Mouse (Mus musculus): ENCODE data around the gene Rundc3a.

The Rundc3a gene

GRCm38 (mm10) chr11:102432896-102433295 lies 39.7 kb downstream of the Rundc3a start:
- no peak for DNase-seq (ENCODE audit: low read depth, low spot score)

GRCm38 (mm10) chr11:102433866-102434265 lies 40.7 kb downstream of the Rundc3a start:
- no peak for DNase-seq (ENCODE audit: low read depth, low spot score)

GRCm38 (mm10) chr11:102434406-102434805 lies 41.2 kb downstream of the Rundc3a start:
- DNase-seq (ENCODE audit: low read depth, low spot score), result peak; percentile 82

DNA sequence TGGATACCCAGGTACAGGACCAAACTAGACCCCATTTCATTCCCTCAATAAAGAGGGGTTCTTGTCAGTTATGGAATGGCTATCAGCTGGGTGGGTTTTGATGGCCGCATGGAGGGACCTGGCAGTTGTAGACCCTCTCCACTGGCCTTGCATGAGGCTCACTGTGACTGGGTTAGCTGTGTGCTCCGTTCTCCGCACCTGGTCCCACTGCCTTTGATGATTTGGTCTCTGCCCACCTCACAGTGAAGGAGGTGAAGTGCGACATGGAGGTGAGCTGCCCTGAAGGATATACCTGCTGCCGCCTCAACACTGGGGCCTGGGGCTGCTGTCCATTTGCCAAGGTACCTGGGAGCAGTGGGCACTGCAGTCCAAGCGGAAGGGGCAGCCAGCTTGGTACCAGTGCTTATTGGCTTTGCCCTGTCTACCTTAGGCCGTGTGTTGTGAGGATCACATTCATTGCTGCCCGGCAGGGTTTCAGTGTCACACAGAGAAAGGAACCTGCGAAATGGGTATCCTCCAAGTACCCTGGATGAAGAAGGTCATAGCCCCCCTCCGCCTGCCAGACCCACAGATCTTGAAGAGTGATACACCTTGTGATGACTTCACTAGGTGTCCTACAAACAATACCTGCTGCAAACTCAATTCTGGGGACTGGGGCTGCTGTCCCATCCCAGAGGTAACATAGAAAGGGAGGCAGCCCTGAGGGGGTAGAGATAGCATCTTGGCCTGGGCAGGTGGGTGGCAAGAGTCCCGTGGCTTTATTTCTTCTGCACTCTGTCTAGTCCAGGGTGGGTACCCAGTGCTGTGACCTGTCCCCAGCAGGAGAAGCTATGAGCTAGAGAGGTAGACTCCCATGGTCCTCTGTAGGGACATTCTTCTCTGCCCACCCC lies 41.9 kb downstream of the Rundc3a start:
- DNase-seq (ENCODE audit: low read depth, low spot score), result no peak

GRCm38 (mm10) chr11:102435754-102436470 lies 42.7 kb downstream of the Rundc3a start:
- no peak for DNase-seq (ENCODE audit: low read depth, low spot score)

DNA sequence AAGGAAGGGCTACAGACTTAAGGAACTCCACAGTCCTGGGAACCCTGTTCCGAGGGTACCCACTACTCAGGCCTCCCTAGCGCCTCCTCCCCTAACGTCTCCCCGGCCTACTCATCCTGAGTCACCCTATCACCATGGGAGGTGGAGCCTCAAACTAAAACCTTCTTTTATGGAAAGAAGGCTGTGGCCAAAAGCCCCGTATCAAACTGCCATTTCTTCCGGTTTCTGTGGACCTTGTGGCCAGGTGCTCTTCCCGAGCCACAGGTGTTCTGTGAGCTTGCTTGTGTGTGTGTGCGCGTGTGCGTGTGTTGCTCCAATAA lies 43.2 kb downstream of the Rundc3a start:
- DNase-seq (ENCODE audit: low read depth, low spot score), result no peak

DNA sequence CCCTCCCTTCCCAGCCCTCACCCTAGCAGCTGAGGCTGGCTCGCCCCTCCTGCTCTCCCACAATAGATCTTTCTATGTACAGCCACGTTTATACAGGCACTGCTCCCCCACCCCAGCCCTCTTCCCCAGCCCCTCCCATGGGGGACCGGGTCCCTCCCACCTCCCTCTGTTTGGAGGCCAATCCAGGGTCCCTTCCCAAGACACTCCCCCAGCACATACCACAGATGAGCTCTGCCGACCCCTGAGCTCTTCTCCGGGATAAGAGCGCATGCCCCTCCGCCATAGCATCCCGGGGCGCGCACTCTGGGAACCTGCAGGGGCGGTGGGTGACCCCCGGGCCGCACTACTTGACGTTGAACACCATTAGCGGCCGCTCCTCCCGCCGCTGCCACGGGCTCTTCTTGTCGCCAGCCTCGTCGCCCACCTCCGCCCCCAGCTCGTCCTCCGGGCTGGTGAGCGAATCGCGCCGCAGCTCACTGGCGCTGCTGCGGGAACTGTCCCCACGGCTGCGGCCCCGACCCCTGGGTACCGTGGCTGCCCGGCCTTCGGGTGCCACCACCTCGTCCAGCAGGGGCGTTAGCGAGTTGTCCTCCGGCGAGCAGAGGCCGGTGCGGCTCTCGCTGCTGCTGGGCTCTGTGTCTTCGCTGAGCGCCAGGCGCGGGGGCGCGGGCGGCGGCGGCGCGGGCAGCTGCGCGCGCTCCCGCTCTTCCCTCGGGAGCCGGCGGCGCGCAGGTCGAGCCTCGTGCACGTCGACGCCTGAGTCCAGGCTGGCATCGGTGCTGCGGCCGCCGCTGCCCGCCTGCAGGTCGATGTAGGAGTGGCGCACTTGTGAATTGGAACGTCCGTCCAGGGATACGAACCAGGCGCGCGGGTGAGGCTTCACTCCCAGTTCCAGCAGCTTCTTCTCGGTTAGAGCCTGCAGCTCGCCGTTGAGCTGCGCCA lies 44.2 kb downstream of the Rundc3a start:
- no peak for DNase-seq (ENCODE audit: low read depth, low spot score)

DNA sequence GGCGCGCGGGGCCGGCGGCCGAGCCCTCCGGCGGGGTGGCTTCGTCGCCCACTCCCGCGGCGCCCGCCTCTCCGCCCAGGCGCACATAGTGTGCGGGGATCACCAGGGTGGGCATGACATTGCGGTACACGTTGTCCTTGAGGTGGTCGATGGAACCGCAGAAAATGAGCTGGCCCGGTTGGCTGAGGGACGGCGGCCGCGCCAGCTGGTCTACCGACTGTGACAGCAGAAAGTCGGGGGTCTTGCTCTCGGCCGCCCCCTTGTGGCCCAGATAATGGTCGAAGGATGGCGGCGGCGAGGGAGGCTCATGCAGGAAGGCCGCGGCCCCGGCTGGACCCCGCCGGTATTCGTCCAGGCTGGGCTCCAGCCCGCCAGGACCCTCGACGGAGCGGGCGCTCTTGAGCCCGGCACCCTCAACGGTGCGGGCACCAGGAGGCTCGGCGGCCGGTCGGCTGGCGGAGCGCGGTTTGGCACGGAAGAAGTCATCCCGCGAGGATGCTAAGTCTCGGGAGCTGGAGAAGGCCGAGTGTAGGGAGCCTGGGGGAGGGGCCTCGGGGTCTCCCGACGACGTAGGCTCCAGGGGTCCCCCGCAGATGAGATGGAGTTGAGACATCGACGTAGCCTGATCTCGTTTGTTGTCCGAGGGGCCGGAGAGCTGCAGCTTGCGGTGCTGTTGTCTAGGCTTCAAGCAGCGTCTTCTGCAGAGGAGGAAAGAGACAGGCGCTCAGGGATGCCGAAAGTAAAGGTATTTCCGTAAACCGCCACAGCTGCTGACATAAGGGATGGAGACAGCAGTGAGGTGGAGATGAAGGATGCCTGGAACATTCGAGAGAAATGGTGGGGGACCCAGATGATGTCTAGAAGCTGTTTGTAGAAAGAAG lies 45.2 kb downstream of the Rundc3a start:
- DNase-seq (ENCODE audit: low read depth, low spot score), result no peak

DNA sequence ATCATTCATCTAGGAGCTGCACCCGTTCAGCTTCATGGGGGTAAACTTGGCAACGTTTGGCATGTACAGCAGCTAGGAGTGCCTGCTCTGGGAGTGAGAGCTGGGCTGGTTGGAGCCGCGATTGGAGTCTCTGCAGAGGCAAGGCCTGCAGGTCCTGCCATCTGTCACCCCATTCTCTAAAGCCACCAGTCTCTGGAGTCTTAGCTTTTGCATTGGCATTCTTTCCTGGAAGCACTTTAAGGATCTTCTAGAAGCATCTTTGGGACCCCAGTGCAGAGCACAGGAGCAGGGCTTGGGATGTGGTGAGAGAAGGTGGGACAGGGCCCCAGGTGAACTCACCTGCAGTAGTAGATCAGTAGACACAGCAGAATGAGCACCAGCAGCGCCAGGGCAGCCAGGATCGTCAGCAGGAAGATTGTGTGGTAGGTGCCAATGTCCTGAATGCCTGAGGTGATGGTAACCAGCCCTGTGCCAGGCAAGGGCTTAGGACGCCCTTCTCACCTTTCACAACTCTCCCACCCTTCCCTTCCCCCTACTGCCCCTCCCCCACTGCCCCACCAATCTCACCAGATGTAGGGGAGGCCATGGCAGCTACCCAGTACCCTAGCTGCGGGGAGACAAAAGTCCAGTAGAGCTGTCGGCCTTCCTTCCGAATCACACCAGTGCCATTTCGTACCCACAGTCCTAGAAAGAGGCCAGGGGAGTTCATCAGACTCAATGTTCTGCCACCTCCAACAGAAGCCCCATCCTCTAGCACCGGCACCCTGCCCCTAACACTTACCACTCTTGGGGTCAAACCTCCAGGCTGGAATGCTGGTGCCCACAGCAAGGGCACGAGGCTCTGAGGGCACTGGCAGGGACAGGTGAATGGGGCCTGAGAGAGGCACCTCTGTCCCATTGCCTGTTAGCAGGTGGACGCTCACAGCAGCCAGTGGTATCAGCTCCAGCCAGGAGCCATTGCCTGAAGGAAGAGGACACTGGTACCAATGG lies 46.2 kb downstream of the Rundc3a start:
- no peak for DNase-seq (ENCODE audit: low read depth, low spot score)

DNA sequence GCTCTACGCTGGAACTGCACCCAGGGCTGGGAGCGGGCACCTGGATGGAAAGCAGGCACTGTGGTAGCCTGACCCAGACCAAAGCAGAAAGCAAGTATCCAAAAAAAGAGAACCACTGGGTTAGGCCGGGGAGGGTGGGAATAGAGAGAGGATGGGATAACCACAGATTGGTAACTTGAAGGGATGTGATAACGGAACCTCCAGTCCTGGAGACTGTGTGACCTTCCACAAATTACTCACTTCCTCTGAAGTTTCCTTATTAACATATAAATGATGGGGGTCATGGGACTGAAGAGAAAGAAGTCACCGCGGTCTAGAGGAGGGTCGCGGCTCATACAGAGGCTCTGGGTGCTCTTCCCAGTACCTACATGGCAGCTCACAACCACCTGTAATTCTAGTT lies 47.1 kb downstream of the Rundc3a start:
- DNase-seq (ENCODE audit: low read depth, low spot score), result no peak

GRCm38 (mm10) chr11:102441434-102441833 lies 48.2 kb downstream of the Rundc3a start:
- DNase-seq (ENCODE audit: low read depth, low spot score), result no peak

- no peak for DNase-seq (ENCODE audit: low read depth, low spot score)
Measured at GRCm38 (mm10) chr11:102442089-102442488, 48.9 kb downstream of the Rundc3a start.

DNA sequence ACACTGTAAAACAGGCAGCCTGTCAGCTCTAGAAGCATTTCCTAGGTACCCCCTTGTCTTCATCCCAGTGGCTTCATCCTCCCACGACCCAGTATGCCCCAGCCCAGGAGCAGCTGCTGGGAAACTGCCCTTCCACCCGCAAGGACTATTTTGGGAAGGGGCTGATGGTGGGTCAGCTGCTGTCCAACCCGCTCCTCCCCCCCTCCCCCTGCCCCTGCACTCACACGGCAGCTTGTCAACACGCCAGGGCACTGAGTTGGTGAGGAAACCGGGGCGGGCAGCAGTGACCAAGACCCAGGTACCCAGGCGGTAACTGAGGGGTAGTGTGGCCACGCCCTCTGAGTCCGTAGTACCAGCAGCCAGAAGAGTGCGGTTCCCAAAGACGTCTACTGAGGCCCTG lies 50.5 kb downstream of the Rundc3a start:
- no peak for DNase-seq (ENCODE audit: low read depth, low spot score)

- DNase-seq (ENCODE audit: low read depth, low spot score), result no peak
Measured at GRCm38 (mm10) chr11:102444321-102444720, 51.1 kb downstream of the Rundc3a start.

DNA sequence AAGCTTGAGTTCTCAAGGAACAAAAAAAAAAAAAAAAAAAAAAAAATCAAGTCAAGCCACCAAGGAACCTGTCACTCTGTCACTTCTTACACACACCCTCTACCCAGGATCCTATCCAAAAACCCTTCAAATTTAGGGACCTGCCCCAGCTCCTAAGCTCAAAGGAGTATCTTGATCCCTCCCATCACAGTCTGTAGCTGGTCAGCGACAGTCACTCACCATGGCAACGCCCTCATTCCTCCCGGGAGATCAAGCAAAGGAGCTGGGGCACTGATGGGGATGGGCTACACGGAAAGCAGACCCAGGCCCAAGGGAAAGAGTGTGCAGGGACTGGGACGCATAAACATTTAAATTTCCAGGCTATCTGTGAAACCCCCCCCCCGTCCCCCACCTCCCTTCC lies 51.6 kb downstream of the Rundc3a start:
- DNase-seq (ENCODE audit: low read depth, low spot score), result no peak

- no peak for DNase-seq (ENCODE audit: low read depth, low spot score)
Measured at GRCm38 (mm10) chr11:102445264-102445890, 52.2 kb downstream of the Rundc3a start.

- no peak for DNase-seq (ENCODE audit: low read depth, low spot score)
Measured at GRCm38 (mm10) chr11:102445891-102446361, 52.7 kb downstream of the Rundc3a start.

GRCm38 (mm10) chr11:102446581-102447461 lies 53.6 kb downstream of the Rundc3a start:
- DNase-seq (ENCODE audit: low read depth, low spot score), result no peak

Measured in c-Kit-negative CD71-positive TER-119-positive erythroid progenitor cells, embryonic 14.5 days (primary cell).